Mouse (Mus musculus): Measurements from ENCODE around the gene Dmkn. TPM values are rescaled to one million over a fixed set of nuclear protein-coding genes. Genes with fewer than 3 reads are reported as not detected.
A peak's percentile ranks its signal among the peaks of the same experiment; 100 is the strongest.
"Not testable (repeated sequence)": the region's sequence is repeated elsewhere in the genome, so short reads cannot be mapped to it uniquely, and the experiment has no call there.

The Dmkn gene
- polyA plus RNA-seq, 1 experiment from 2014 or later, result not detected

GRCm38 (mm10) chr7:30742570-30742969 lies 21.0 kb upstream of the Dmkn start:
- not testable (repeated sequence) for ATAC-seq (ENCODE audit: low FRiP score); H3K4me2 ChIP-seq; H3K9ac ChIP-seq; H3K4me3 ChIP-seq (replicated peaks); H3K27me3 ChIP-seq; H3K4me1 ChIP-seq; H3K9me3 ChIP-seq; H3K36me3 ChIP-seq (replicated peaks); H3K27ac ChIP-seq
- 94% methylated on average over 2 of the region's 2 CpGs for WGBS

- not testable (repeated sequence) for H3K4me3 ChIP-seq (replicated peaks); H3K27me3 ChIP-seq; H3K9me3 ChIP-seq; H3K4me1 ChIP-seq; H3K9ac ChIP-seq; H3K27ac ChIP-seq; ATAC-seq (ENCODE audit: low FRiP score); H3K36me3 ChIP-seq (replicated peaks); H3K4me2 ChIP-seq
- WGBS, result 82% methylated on average over 4 of the region's 4 CpGs
Observed at GRCm38 (mm10) chr7:30743617-30744016, 19.9 kb upstream of the Dmkn start, which contains the start of gene Gapdhs. Gapdhs (minus strand) TSS chr7:30743681.

GRCm38 (mm10) chr7:30744022-30744598 lies 19.4 kb upstream of the Dmkn start:
- Histone ChIP-seq H3K4me3 (replicated peaks) (no peak overlapping the region), H3K4me1 (no peaks in the 10 kb centered on the region), H3K4me2 (no peak overlapping the region), H3K9me3 (no peaks in the 10 kb centered on the region), H3K36me3 (replicated peaks) (no peaks in the 10 kb centered on the region; the same call in none of the 2 replicates), H3K9ac (no peak overlapping the region), H3K27me3 (no peaks in the 10 kb centered on the region), H3K27ac (no peak overlapping the region)
- WGBS, result 60% methylated on average over 4 of the region's 4 CpGs
- no peak for ATAC-seq (ENCODE audit: low FRiP score)

- Histone ChIP-seq H3K27ac (no peak overlapping the region), H3K9me3 (no peaks in the 10 kb centered on the region), H3K36me3 (replicated peaks) (no peaks in the 10 kb centered on the region; the same call in 1 of the 2 replicates), H3K4me1 (no peaks in the 10 kb centered on the region), H3K4me2 (no peak overlapping the region), H3K9ac (no peak overlapping the region), H3K27me3 (no peaks in the 10 kb centered on the region), H3K4me3 (replicated peaks) (no peak overlapping the region)
- 86% methylated on average over 7 of the region's 7 CpGs for WGBS
- no peak for ATAC-seq (ENCODE audit: low FRiP score)
Observed at GRCm38 (mm10) chr7:30747525-30748204, 15.9 kb upstream of the Dmkn start.

- H3K4me2 ChIP-seq, result no peak overlapping the region
- peaks cover 5% of the 10 kb centered on the region; the same call in 1 of the 2 replicates for H3K9me3 ChIP-seq
- H3K9ac ChIP-seq, result no peak overlapping the region
- H3K27me3 ChIP-seq, result no peaks in the 10 kb centered on the region
- ATAC-seq (ENCODE audit: low FRiP score), result no peak
- H3K36me3 ChIP-seq (replicated peaks), result peaks cover 6% of the 10 kb centered on the region
- WGBS, result 91% methylated on average over 13 of the region's 13 CpGs
- no peaks in the 10 kb centered on the region for H3K4me1 ChIP-seq
- no peak overlapping the region for H3K27ac ChIP-seq
- H3K4me3 ChIP-seq (replicated peaks), result no peak overlapping the region
Observed at GRCm38 (mm10) chr7:30749824-30750606, 13.5 kb upstream of the Dmkn start.

GRCm38 (mm10) chr7:30751086-30751669 lies 12.4 kb upstream of the Dmkn start, which contains the start of gene Sbsn:
Sbsn (plus strand) TSS chr7:30751471.
- H3K4me2 ChIP-seq, result no peak within 1 kb of the TSS
- peaks cover 7% of the 10 kb centered on the region; the same call in 1 of the 2 replicates for H3K9me3 ChIP-seq
- no peak within 1 kb of the TSS for H3K9ac ChIP-seq
- no peak for ATAC-seq (ENCODE audit: low FRiP score)
- H3K4me1 ChIP-seq, result no peaks in the 10 kb centered on the region
- H3K27me3 ChIP-seq, result no peaks in the 10 kb centered on the region
- no peak within 1 kb of the TSS for H3K4me3 ChIP-seq (replicated peaks)
- 70% methylated on average over 5 of the region's 5 CpGs for whole genome bisulfite sequencing
- H3K36me3 ChIP-seq (replicated peaks), result peaks cover 17% of the 10 kb centered on the region
- H3K27ac ChIP-seq, result no peak within 1 kb of the TSS

- Histone ChIP-seq H3K4me2 (no peak overlapping the region), H3K27me3 (no peaks in the 10 kb centered on the region), H3K4me1 (no peaks in the 10 kb centered on the region), H3K27ac (no peak overlapping the region), H3K9ac (no peak overlapping the region), H3K4me3 (replicated peaks) (no peak overlapping the region), H3K9me3 (peaks cover 7% of the 10 kb centered on the region; the same call in 1 of the 2 replicates), H3K36me3 (replicated peaks) (peaks cover 17% of the 10 kb centered on the region)
- 81% methylated on average over 3 of the region's 3 CpGs for WGBS
- ATAC-seq (ENCODE audit: low FRiP score), result no peak
Observed at GRCm38 (mm10) chr7:30757001-30757400, 6.6 kb upstream of the Dmkn start.

GRCm38 (mm10) chr7:30758853-30759252 lies 4.7 kb upstream of the Dmkn start:
- Histone ChIP-seq H3K4me2 (no peak overlapping the region), H3K27me3 (0 out of 2 replicates have a peak, but pooled peaks cover 2% of the 10 kb centered on the region), H3K27ac (no peak overlapping the region), H3K9ac (no peak overlapping the region), H3K4me3 (replicated peaks) (no peak overlapping the region), H3K9me3 (peaks cover 7% of the 10 kb centered on the region; the same call in 1 of the 2 replicates), H3K36me3 (replicated peaks) (peaks cover 17% of the 10 kb centered on the region), H3K4me1 (no peaks in the 10 kb centered on the region)
- 36% methylated on average over 4 of the region's 4 CpGs for WGBS
- no peak for ATAC-seq (ENCODE audit: low FRiP score)

- Histone ChIP-seq H3K4me1 (no peaks in the 10 kb centered on the region), H3K9me3 (no peaks in the 10 kb centered on the region), H3K9ac (no peak overlapping the region), H3K27ac (no peak overlapping the region), H3K36me3 (replicated peaks) (no peaks in the 10 kb centered on the region), H3K4me3 (replicated peaks) (no peak overlapping the region), H3K27me3 (0 out of 2 replicates have a peak, but pooled peaks cover 4% of the 10 kb centered on the region), H3K4me2 (no peak overlapping the region)
- 79% methylated on average over 4 of the region's 4 CpGs for WGBS
- ATAC-seq (ENCODE audit: low FRiP score), result no peak
Observed at GRCm38 (mm10) chr7:30761769-30762352, 1.7 kb upstream of the Dmkn start.

GRCm38 (mm10) chr7:30765173-30765572 lies 1.6 kb downstream of the Dmkn start:
- WGBS, result 42% methylated on average over 11 of the region's 11 CpGs
- no peaks in the 10 kb centered on the region for H3K36me3 ChIP-seq (replicated peaks)
- H3K27me3 ChIP-seq, result 0 out of 2 replicates have a peak, but pooled peaks cover 4% of the 10 kb centered on the region
- H3K4me3 ChIP-seq (replicated peaks), result 0 out of 2 replicates have a peak overlapping the region, but pooled peaks have one; percentile 3
- no peaks in the 10 kb centered on the region for H3K9me3 ChIP-seq
- ATAC-seq (ENCODE audit: low FRiP score), result no peak
- no peak overlapping the region for H3K27ac ChIP-seq
- H3K9ac ChIP-seq, result no peak overlapping the region
- peak overlapping the region; percentile 23; the same call in 1 of the 2 replicates for H3K4me2 ChIP-seq
- no peaks in the 10 kb centered on the region for H3K4me1 ChIP-seq

- Histone ChIP-seq H3K36me3 (replicated peaks) (no peaks in the 10 kb centered on the region), H3K27me3 (0 out of 2 replicates have a peak, but pooled peaks cover 4% of the 10 kb centered on the region), H3K4me2 (no peak overlapping the region), H3K9me3 (no peaks in the 10 kb centered on the region), H3K4me3 (replicated peaks) (no peak overlapping the region), H3K9ac (no peak overlapping the region), H3K4me1 (no peaks in the 10 kb centered on the region), H3K27ac (no peak overlapping the region)
- ATAC-seq (ENCODE audit: low FRiP score), result no peak
- 88% methylated on average over 4 of the region's 4 CpGs for WGBS
Observed at GRCm38 (mm10) chr7:30766408-30766807, 2.9 kb downstream of the Dmkn start.

- Histone ChIP-seq H3K9me3 (no peaks in the 10 kb centered on the region), H3K27ac (no peak overlapping the region), H3K4me2 (no peak overlapping the region), H3K36me3 (replicated peaks) (no peaks in the 10 kb centered on the region), H3K4me3 (replicated peaks) (no peak overlapping the region), H3K27me3 (no peaks in the 10 kb centered on the region), H3K4me1 (no peaks in the 10 kb centered on the region), H3K9ac (no peak overlapping the region)
- ATAC-seq (ENCODE audit: low FRiP score), result no peak
- WGBS, result 34% methylated on average over 9 of the region's 9 CpGs
Observed at GRCm38 (mm10) chr7:30769236-30769635, 5.7 kb downstream of the Dmkn start.

Data from forebrain, embryonic 12.5 days (tissue).